Mouse (Mus musculus) adipocyte (in vitro differentiated cells): Measurements from ENCODE around the gene Cald1.

Source experiments
- DNase-seq: peaks from one replicate; pipeline ENCODE4 v3.0.0-alpha.2; 2016; ENCODE audit warnings: low spot score

Cald1 gene

GRCm38 (mm10) chr6:34760023-34760422 lies 161.7 kb downstream of the Cald1 start:
- peak; percentile 70 for DNase-seq

GRCm38 (mm10) chr6:34765721-34766120 lies 167.4 kb downstream of the Cald1 start:
- DNase-seq = no peak

GRCm38 (mm10) chr6:34769984-34770383 lies 171.7 kb downstream of the Cald1 start:
- no peak for DNase-seq

- no peak for DNase-seq
Observed at GRCm38 (mm10) chr6:34770491-34770890, 172.2 kb downstream of the Cald1 start.

GRCm38 (mm10) chr6:34776396-34776795 lies 178.1 kb downstream of the Cald1 start:
- DNase-seq = no peak

- no peak for DNase-seq
Observed at GRCm38 (mm10) chr6:34777094-34777493, 178.8 kb downstream of the Cald1 start.

- DNase-seq = no peak
Observed at GRCm38 (mm10) chr6:34777981-34778668, 179.8 kb downstream of the Cald1 start.

GRCm38 (mm10) chr6:34780231-34780942 lies 182.1 kb downstream of the Cald1 start, which contains the start of gene Agbl3:
Gene Agbl3, plus strand, starts transcription at chr6:34780432.
- peak; percentile 96 for DNase-seq

GRCm38 (mm10) chr6:34780943-34781289 lies 182.6 kb downstream of the Cald1 start:
- DNase-seq = no peak

- DNase-seq = peak; percentile 37
Observed at GRCm38 (mm10) chr6:34782493-34782892, 184.2 kb downstream of the Cald1 start.

- peak; percentile 80 for DNase-seq
Observed at GRCm38 (mm10) chr6:34796881-34797280, 198.6 kb downstream of the Cald1 start.

GRCm38 (mm10) chr6:34797887-34798286 lies 199.6 kb downstream of the Cald1 start:
- peak; percentile 43 for DNase-seq

GRCm38 (mm10) chr6:34805582-34805981 lies 207.3 kb downstream of the Cald1 start:
- DNase-seq = no peak

GRCm38 (mm10) chr6:34810651-34811050 lies 212.4 kb downstream of the Cald1 start:
- no peak for DNase-seq

GRCm38 (mm10) chr6:34824406-34824805 lies 226.1 kb downstream of the Cald1 start:
- peak; percentile 9 for DNase-seq
